Mouse (Mus musculus) limb, embryonic 13.5 days (tissue): Measurements from ENCODE around the gene Trim15. TPM values are rescaled to one million over a fixed set of nuclear protein-coding genes. Genes with fewer than 3 reads are reported as not detected.

Experiments used
- ATAC-seq: fragments of 200-750 bp; cut with Nextera tagmentation; 2 replicates; pipeline ENCODE4 v1.8.0; 2017; ENCODE audit warnings: low read depth, moderate number of reproducible peaks, moderate TSS enrichment; ENCODE audit not compliant: low FRiP score
- H3K27ac ChIP-seq: fragments of 300-500 bp; sonication (generic); 2 replicates; pipeline ENCODE4 v1.5.1; 2015; ENCODE audit warnings: inconsistent platforms, mild to moderate bottlenecking, moderate library complexity
- H3K27me3 ChIP-seq: fragments of 300-500 bp; sonication (generic); 2 replicates; pipeline ENCODE4 v1.6.1; 2015; ENCODE audit warnings: mild to moderate bottlenecking, inconsistent platforms
- H3K36me3 ChIP-seq: fragments of 300-500 bp; sonication (generic); 2 replicates; pipeline ENCODE4 v1.6.1; 2015; ENCODE audit warnings: inconsistent platforms, mild to moderate bottlenecking, moderate library complexity
- H3K4me1 ChIP-seq: fragments of 300-500 bp; sonication (generic); 2 replicates; pipeline ENCODE4 v1.6.1; 2015; ENCODE audit warnings: inconsistent platforms
- H3K4me2 ChIP-seq: fragments of 300-500 bp; sonication (generic); replicated peaks from 2 replicates; pipeline ENCODE4 v1.6.1; 2015; ENCODE audit warnings: inconsistent platforms, mild to moderate bottlenecking, moderate library complexity
- H3K4me3 ChIP-seq: fragments of 300-500 bp; sonication (generic); 2 replicates; pipeline ENCODE4 v1.5.1; 2015; ENCODE audit warnings: moderate library complexity, mild to moderate bottlenecking, inconsistent platforms
- H3K9ac ChIP-seq: fragments of 300-500 bp; sonication (generic); 2 replicates; pipeline ENCODE4 v1.6.1; 2015; ENCODE audit warnings: mild to moderate bottlenecking, inconsistent platforms
- H3K9me3 ChIP-seq: fragments of 300-500 bp; sonication (generic); 2 replicates; pipeline ENCODE4 v1.6.1; 2016; ENCODE audit warnings: inconsistent platforms
- WGBS: fragments of 180-500 bp; shearing (Covaris S2); methylation state at CpG from one replicate; pipeline ENCODE4 v1.1.7; 2015; 5-methylcytosine and 5-hydroxymethylcytosine counted together
- polyA plus RNA-seq: library from polyadenylated mRNA; unstranded; fragments of >200 nt; fragmentation: Nextera tagmentation; extraction: Ambion mirVana; gene quantifications from 2 replicates; pipeline ENCODE4 v1.2.1, GENCODE M21; 2015

The Trim15 gene
- 0.13 and 0.28 TPM in 2 replicates for polyA plus RNA-seq

DNA sequence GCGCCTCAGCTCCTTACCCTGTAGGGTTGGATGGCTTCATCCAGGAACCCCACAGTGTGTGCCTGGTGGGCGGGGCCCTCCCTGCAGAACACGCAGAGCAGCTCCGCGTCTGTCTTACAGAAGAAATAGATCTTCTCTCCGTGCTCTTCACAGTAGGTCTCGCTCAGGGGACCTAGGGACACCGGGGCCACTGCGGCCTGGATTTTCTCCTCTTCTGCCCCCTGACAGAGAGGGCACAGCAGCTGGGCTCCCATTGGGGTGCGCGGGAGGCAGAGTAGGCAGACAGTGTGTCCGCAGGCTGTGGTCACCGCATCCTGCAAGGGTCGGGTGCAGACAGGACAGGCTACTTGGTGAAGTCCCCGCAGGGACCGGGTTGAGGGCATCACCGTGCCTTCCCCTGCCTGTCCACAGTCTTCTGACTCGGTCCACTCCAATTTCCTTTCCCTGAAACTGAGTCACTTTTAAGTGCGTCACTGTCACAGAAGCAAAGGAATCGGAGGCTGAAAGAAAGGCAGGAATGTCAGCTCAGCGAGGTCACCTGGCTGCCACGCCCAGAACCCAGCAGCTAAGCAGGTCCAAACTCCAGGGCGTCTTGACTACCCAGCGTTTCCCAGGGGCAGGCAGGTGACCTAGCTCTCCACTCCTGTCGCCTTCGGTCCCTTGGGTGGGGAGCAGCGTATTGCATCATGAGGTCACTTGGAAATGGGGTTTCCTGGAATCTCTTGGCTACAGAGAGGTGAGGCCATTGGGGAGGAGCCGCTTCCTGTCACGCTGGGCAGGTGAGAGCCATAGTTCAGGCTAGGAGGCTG is at the start of gene Trim15:
Gene Trim15, minus strand, starts transcription at position 492 of the 809 bp plus-strand sequence.
- 12% methylated on average over 29 of the region's 29 CpGs for WGBS
- Histone ChIP-seq H3K4me1 (no peaks in the 10 kb centered on the region), H3K36me3 (no peaks in the 10 kb centered on the region), H3K27ac (no peak within 1 kb of the TSS), H3K9ac (no peak within 1 kb of the TSS), H3K4me2 (peak within 1 kb of the TSS; percentile 47), H3K27me3 (peaks cover 42% of the 10 kb centered on the region), H3K4me3 (peak within 1 kb of the TSS; percentile 10; the same call in 1 of the 2 replicates), H3K9me3 (no peaks in the 10 kb centered on the region)
- 0 out of 2 replicates have a peak, but pooled peaks have one; percentile 51 for ATAC-seq

DNA sequence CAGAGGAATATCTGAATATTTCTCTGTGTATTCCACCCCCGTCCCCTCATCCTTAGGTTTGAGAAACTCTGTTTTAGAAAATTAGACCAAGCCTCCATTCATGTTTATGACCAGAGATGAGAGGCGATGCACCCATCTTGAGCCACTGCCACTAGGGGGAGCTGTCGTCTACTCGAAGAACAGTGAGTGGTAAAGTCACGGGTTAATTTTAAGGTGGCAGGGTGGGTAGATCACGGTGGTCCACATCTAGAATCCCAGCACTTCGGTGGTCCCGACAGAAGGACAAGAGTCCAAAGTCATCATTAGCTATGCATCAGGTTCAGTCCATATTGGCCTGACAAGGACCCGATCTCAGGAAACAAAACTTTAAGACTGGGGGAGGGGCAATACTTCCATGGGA is 48.1 kb upstream of the Trim15 start:
- Histone ChIP-seq H3K4me1 (no peaks in the 10 kb centered on the region), H3K9ac (no peak overlapping the region), H3K4me2 (no peak overlapping the region), H3K27me3 (no peaks in the 10 kb centered on the region; the same call in 1 of the 2 replicates), H3K9me3 (no peaks in the 10 kb centered on the region), H3K4me3 (no peak overlapping the region), H3K27ac (no peak overlapping the region), H3K36me3 (no peaks in the 10 kb centered on the region)
- WGBS = 12% methylated on average over 9 of the region's 9 CpGs
- no peak for ATAC-seq

DNA sequence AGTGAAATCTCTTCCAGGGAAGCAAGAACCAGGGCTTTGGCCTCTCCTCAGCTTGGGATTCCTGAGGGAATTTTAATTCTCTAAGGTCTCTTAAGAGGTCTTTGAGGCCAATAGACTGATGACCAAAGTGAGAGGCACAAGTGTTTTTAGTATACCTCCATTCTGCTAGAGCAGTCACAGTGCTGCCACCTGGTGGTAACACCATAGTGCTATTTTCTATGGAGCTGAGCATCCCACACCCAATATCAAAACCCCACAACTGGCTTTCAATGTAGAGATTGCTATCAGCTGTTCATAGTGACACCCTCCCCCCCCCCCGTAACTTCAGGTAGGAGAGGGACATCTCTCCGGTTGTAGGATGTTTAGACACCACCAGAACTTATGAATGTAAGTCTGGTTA is 47.1 kb upstream of the Trim15 start:
- no peaks in the 10 kb centered on the region for H3K4me1 ChIP-seq
- no peak overlapping the region for H3K9ac ChIP-seq
- 0% methylated on average over 2 of the region's 2 CpGs for WGBS
- ATAC-seq = no peak
- no peaks in the 10 kb centered on the region for H3K9me3 ChIP-seq
- no peak overlapping the region for H3K27ac ChIP-seq
- H3K36me3 ChIP-seq = no peaks in the 10 kb centered on the region
- H3K27me3 ChIP-seq = no peaks in the 10 kb centered on the region; the same call in none of the 2 replicates
- H3K4me3 ChIP-seq = no peak overlapping the region
- H3K4me2 ChIP-seq = no peak overlapping the region

DNA sequence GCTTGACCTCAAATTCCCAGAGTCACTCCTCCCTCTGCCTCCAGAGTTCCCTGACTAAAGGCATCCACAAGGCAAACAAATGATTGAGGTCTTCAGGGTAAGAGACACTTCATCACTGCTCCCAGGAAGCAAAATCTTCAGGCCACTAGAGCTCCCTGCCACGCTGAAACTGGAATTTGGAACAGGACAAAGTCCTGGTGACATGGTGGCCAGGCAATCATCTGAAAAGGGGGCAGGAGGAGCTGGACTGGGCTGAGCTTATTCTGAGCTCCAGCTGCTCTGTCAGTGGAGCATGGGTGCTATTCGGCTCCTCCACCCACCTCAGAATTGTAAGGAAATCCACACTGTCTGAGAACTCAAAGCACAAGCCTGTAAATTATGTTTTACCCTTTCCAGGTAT is 45.0 kb upstream of the Trim15 start:
- WGBS = 71% methylated on average over 2 of the region's 2 CpGs
- no peak for ATAC-seq
- 0 out of 2 replicates have a peak, but pooled peaks cover 3% of the 10 kb centered on the region for H3K4me1 ChIP-seq
- no peak overlapping the region for H3K4me2 ChIP-seq
- H3K27ac ChIP-seq = no peak overlapping the region
- no peak overlapping the region for H3K4me3 ChIP-seq
- H3K36me3 ChIP-seq = no peaks in the 10 kb centered on the region
- no peaks in the 10 kb centered on the region; the same call in none of the 2 replicates for H3K27me3 ChIP-seq
- H3K9me3 ChIP-seq = no peaks in the 10 kb centered on the region
- H3K9ac ChIP-seq = no peak overlapping the region

DNA sequence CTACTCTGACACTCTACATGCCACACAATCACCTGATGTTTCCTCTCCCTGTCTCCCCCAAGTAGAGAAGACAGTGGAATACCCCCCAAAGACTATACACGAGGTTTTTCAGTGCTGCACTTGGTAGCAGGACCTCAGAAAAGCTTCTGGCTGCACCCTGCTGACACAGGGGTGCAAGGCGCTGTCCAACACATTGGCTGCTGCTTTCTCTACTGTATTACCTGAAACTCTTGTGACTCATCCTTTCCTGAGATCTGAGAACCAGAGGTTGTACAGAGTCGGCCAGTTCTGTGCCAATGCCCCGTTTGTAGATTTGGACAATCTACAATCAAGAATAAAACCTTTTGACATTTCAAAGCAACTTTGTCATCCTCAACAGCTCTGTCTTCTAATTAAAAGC is 42.8 kb upstream of the Trim15 start:
- ATAC-seq = no peak
- H3K9ac ChIP-seq = no peak overlapping the region
- H3K36me3 ChIP-seq = no peaks in the 10 kb centered on the region
- H3K4me2 ChIP-seq = no peak overlapping the region
- no peaks in the 10 kb centered on the region; the same call in 1 of the 2 replicates for H3K27me3 ChIP-seq
- H3K27ac ChIP-seq = no peak overlapping the region
- 53% methylated on average over 4 of the region's 4 CpGs for WGBS
- no peak overlapping the region for H3K4me3 ChIP-seq
- H3K4me1 ChIP-seq = 0 out of 2 replicates have a peak, but pooled peaks cover 3% of the 10 kb centered on the region
- H3K9me3 ChIP-seq = no peaks in the 10 kb centered on the region

DNA sequence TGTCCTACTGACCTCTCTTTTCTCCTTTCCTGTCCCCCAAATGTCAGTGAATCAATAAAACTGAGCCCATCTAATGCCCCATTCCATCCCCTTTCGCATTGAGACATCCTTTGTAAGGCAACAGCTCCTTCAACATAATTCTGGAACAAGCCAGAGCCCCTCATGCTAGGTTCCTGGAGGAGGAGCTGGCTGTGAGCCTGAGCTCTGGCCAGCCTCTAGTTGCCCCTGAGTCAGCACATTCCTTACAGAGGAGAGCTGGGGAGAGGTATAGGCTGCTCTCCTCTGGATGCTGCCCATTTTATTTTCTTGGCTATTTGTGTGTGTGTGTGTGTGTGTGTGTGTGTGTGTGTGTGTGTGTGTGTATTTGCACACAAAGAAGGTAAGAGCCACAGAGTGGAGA is 41.2 kb upstream of the Trim15 start:
- no peak overlapping the region for H3K4me3 ChIP-seq
- no peaks in the 10 kb centered on the region; the same call in 1 of the 2 replicates for H3K27me3 ChIP-seq
- whole genome bisulfite sequencing = 57% methylated on average over 1 of the region's 1 CpGs
- ATAC-seq = peak; percentile 82; the same call in 1 of the 2 replicates
- no peaks in the 10 kb centered on the region for H3K9me3 ChIP-seq
- H3K27ac ChIP-seq = no peak overlapping the region
- H3K9ac ChIP-seq = no peak overlapping the region
- 0 out of 2 replicates have a peak, but pooled peaks cover 3% of the 10 kb centered on the region for H3K4me1 ChIP-seq
- no peak overlapping the region for H3K4me2 ChIP-seq
- H3K36me3 ChIP-seq = no peaks in the 10 kb centered on the region

DNA sequence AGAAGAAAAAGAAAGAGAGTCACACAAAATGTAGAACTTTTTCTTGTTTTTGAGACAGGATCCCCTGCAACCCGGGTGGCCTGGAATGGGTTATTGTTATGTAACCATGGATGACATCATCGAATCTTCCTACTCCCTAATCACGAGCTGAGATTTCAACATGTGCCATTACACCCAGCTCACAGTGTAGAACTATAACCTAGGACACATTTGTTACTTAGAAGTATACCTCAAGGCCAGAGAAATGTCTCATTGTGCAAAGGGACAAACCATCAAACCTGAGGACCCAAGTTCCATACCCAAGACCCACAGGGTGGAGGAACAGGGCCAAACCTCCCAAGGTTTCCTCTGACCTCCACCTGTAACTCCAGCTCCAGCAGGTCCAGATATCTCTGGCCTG is 36.6 kb upstream of the Trim15 start:
- Histone ChIP-seq H3K4me3 (no peak overlapping the region), H3K27me3 (no peaks in the 10 kb centered on the region), H3K9me3 (no peaks in the 10 kb centered on the region), H3K27ac (no peak overlapping the region), H3K4me1 (0 out of 2 replicates have a peak, but pooled peaks cover 3% of the 10 kb centered on the region), H3K9ac (no peak overlapping the region), H3K4me2 (no peak overlapping the region), H3K36me3 (no peaks in the 10 kb centered on the region)
- no peak for ATAC-seq
- WGBS = 74% methylated on average over 3 of the region's 3 CpGs

DNA sequence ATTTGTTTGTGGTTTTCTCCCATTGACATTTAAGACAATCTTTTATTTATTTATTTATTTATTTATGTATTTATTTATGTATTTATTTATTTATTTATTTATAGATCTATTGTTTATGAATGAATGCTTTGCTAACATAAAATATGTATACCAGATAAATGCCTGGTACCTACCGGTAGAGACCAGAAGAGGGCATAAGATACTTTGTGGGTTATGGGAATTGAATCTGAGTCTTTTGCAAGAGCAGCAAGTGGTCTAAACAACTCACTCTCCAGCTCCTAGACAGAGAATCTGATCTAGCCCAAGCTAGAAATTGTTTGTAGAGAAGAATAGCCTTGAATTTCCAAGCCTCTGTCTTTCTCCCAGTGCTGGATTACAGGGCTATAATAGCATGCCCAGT is 33.7 kb upstream of the Trim15 start:
- Histone ChIP-seq H3K4me3 (no peak overlapping the region), H3K9ac (no peak overlapping the region), H3K27me3 (no peaks in the 10 kb centered on the region), H3K4me2 (no peak overlapping the region), H3K27ac (no peak overlapping the region), H3K36me3 (no peaks in the 10 kb centered on the region), H3K9me3 (no peaks in the 10 kb centered on the region), H3K4me1 (no peaks in the 10 kb centered on the region)
- ATAC-seq = no peak
- WGBS = 41% methylated on average over 1 of the region's 1 CpGs

DNA sequence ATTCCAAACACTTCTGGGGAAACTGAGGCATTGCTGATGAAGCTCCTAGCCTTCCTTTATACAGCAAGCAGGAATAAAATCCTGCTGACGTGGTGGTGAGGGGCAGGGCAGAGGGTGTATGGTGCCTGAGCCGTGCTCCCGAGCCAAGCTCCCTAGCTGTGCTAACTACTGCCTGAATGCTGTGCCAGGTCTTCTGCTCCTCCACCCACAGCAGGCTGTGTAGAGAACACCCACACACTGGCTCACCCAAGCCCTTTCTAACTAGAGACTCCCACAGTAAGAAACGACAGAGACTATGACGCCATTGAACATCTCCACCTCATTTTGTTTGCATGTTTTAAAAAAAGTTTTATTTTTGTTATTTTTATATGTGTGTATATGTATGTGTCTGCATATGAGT is 33.0 kb upstream of the Trim15 start:
- no peak overlapping the region for H3K27ac ChIP-seq
- no peaks in the 10 kb centered on the region for H3K36me3 ChIP-seq
- H3K4me1 ChIP-seq = no peaks in the 10 kb centered on the region
- H3K9ac ChIP-seq = no peak overlapping the region
- H3K9me3 ChIP-seq = no peaks in the 10 kb centered on the region
- 77% methylated on average over 5 of the region's 5 CpGs for WGBS
- H3K4me3 ChIP-seq = no peak overlapping the region
- H3K4me2 ChIP-seq = no peak overlapping the region
- no peaks in the 10 kb centered on the region for H3K27me3 ChIP-seq
- ATAC-seq = no peak; the same call in 1 of the 2 replicates

DNA sequence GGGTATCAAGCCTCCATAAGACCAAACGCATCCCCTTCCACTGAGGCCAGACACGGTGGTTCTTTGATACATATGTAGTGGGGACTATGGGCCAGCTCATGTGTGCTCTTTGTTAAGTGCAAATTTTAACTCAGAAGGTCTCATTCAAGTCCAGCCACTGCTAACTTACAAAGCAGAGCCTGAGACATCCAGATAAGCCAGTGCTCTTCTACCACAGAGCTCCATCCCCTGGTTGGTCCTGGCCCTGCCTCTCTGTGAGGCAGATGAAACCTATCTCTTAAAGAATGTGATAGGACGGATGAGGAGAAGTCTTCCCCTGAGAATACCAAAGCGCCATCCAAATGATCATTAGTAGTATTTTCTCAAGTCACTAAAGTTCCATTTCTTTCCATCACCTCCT is 32.4 kb upstream of the Trim15 start:
- WGBS = 84% methylated on average over 4 of the region's 4 CpGs
- H3K9ac ChIP-seq = no peak overlapping the region
- no peaks in the 10 kb centered on the region for H3K4me1 ChIP-seq
- H3K36me3 ChIP-seq = no peaks in the 10 kb centered on the region
- no peak for ATAC-seq
- no peak overlapping the region for H3K27ac ChIP-seq
- H3K9me3 ChIP-seq = no peaks in the 10 kb centered on the region
- no peak overlapping the region for H3K4me3 ChIP-seq
- H3K27me3 ChIP-seq = no peaks in the 10 kb centered on the region
- H3K4me2 ChIP-seq = no peak overlapping the region

DNA sequence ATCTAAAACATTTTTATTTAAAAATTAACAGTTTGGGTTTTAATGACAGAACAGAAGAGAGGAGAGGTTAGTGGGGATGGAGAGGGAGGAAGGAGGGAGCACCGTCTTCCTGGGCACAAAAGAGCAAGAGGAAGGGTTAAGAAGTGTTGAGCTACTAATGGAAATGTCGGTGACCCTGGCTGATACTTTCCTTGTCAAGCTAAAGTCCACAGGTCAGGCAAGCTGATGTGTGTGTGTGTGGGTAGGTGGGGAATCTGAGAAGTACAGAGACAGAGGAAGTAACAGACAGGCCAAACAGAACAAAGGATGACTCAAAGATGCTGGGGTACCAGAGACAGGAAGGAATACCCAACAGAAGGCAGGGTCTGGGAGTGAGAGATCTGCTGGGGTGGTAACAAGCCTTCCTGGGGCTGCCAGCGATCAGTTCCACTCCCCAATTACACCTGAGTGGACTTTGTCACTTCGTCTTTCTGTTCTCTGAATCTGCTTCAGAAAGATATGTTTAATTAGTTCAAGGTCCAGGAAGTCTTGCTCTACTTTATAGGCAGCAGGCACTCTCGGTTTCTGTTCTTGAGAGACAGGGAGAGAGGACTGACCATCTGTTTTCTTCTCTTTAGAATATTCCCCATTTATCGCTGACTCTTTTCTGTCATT is 30.7 kb upstream of the Trim15 start, which contains the start of gene Trim31:
Gene Trim31, plus strand, starts transcription at position 567 of the 654 bp plus-strand sequence.
- H3K4me3 ChIP-seq = no peak within 1 kb of the TSS
- H3K27ac ChIP-seq = no peak within 1 kb of the TSS
- no peak within 1 kb of the TSS for H3K9ac ChIP-seq
- no peaks in the 10 kb centered on the region for H3K27me3 ChIP-seq
- 65% methylated on average over 6 of the region's 6 CpGs for WGBS
- H3K4me2 ChIP-seq = no peak within 1 kb of the TSS
- no peak for ATAC-seq
- H3K9me3 ChIP-seq = no peaks in the 10 kb centered on the region
- H3K4me1 ChIP-seq = no peaks in the 10 kb centered on the region
- H3K36me3 ChIP-seq = no peaks in the 10 kb centered on the region

DNA sequence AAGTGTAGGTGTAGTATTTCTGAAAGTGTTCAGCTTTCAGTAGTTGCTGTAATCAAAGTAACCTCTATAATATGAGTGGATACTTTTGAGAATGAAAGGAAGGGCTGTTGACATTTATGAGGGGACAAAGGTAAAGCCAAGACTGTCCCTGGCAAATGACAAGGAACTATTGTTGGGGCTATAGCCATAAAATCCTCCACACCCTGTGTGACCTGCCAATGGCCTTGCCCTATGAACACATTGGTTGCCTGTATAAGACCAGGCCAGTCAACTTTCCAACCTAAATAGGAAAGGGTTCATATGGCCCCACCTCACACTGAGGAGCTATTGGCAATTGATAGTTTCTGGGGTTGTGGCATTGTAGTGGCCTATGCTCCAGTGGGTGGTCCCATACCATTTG is 30.1 kb upstream of the Trim15 start:
- no peak overlapping the region for H3K9ac ChIP-seq
- no peaks in the 10 kb centered on the region for H3K4me1 ChIP-seq
- H3K9me3 ChIP-seq = no peaks in the 10 kb centered on the region
- ATAC-seq = no peak
- H3K4me3 ChIP-seq = no peak overlapping the region
- no peaks in the 10 kb centered on the region for H3K27me3 ChIP-seq
- no peak overlapping the region for H3K27ac ChIP-seq
- H3K36me3 ChIP-seq = no peaks in the 10 kb centered on the region
- H3K4me2 ChIP-seq = no peak overlapping the region
